Mouse (Mus musculus) testis, postnatal 10 days (tissue): ENCODE data around the gene Aacs.
"Not testable (repeated sequence)": the region's sequence is repeated elsewhere in the genome, so short reads cannot be mapped to it uniquely, and the experiment has no call there.

Source experiments
- DNase-seq: peaks from one replicate; pipeline ENCODE4 v3.0.0; 2021; ENCODE audit warnings: low spot score

Gene Aacs

DNA sequence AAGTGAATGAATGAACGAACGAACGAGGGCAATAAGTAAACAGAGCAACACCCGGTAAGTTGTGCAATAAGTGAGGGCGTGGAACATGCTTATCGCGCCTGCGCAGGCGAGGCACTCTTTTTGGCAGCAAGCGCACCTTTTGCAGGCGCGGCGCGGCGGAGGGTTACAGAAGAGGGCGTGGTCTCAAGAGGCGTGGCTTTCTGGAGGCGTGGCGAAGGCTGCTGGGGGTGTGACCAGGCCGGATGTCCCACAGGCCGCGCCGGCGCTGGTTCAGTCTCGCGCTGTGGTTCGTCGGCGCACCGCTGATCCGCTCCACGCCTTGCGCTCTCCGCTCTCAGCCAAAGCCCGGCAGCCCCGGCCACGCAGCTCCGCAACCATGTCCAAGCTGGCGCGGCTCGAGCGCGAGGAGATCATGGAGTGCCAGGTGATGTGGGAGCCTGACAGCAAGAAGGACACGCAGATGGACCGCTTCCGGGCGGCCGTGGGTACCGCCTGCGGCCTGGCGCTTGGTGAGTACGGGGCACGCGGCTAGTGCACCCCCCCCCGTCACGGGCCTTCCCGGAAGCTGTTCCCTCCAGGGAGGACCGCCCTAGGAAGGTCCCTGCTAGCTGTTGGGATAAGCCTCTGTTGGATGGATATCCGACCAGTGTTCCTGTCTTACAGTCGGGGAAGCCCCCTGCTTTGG lies at the start of gene Aacs:
Gene Aacs, plus strand, starts transcription at position 214 of the 685 bp plus-strand sequence.
- DNase-seq, result peak; percentile 99

DNA sequence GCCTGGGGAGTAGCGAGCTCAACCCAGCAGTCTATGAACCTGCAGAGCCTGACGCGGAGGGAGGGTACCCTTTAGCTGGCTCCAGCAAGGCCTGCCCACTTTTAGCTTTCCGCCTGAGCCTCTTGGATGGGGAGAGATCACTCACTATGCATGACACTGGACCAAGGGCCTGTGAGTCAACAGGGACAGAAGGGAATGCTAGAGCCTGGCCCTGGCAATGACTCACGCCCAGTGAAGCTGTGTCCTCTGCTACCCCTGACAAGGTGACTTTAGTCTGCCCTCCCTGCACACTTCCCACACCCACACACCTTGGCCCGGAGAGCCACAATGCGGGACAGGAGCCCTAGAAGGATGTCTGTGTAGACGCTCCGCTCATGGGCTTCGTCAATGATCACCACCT lies 49.3 kb upstream of the Aacs start:
- no peak for DNase-seq

DNA sequence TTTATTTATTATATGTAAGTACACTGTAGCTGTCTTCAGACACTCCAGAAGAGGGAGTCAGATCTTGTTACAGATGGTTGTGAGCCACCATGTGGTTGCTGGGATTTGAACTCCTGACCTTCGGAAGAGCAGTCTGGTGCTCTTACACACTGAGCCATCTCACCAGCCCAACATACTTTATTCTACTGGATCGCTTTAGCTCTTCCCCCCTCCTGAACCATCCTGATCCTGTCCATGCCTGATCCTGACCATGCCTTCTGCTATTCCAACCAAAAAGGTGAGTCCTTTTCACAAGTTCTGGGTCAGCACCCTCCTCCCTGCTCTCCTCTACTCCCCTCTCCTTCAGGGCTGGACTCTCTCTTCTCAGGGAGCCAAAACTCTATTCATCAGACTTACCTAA lies 43.3 kb upstream of the Aacs start:
- DNase-seq, result not testable (repeated sequence)

DNA sequence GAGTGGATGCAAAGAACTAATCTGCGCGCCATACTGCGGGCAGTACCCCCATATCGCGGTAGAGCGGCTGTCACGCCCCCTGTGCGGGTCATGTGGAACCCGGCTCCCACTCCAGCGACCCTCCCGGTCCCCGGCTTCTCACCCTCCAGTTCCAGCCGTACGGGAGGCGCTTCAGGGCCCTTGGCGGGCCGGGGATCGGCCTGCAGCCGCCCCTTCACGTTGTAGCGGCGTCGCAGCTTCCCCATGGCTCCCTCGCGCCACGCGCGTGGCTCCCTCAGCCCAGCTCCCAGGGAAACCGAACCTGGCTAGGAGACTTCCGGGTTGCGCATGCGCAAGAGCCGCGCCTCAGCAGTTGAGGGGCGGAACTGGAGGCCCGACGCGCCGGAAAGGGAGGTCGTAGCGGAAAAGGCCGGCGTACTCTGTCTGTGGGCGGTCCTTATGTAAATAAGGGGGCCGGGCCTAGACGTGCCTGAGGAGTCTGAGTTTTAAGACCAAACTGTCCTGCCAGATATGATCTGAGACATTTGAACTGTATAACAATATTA lies 41.7 kb upstream of the Aacs start, which contains the start of gene Dhx37:
Gene Dhx37, minus strand, starts transcription at position 329 of the 545 bp plus-strand sequence.
- DNase-seq, result peak; percentile 95

DNA sequence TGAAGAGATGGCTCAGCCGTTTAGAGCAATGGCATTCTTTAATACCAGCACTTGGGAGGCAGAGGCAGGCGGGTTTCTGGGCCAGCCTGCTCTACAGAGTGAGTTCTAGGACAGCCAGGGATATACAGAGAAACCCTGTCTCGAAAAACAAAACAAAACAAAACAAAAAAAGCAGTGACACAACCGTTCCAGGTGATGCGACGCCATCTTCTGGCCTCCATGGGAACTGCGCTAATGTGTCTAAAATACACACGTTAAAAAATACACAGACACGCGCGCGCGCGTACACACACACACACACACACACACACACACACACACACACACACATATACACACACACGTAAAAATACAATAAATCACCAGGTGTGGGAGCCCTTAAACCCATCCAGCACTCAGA lies 41.3 kb upstream of the Aacs start:
- DNase-seq, result not testable (repeated sequence)

- no peak for DNase-seq
Observed at GRCm38 (mm10) chr5:125440583-125441233, 34.9 kb upstream of the Aacs start.

DNA sequence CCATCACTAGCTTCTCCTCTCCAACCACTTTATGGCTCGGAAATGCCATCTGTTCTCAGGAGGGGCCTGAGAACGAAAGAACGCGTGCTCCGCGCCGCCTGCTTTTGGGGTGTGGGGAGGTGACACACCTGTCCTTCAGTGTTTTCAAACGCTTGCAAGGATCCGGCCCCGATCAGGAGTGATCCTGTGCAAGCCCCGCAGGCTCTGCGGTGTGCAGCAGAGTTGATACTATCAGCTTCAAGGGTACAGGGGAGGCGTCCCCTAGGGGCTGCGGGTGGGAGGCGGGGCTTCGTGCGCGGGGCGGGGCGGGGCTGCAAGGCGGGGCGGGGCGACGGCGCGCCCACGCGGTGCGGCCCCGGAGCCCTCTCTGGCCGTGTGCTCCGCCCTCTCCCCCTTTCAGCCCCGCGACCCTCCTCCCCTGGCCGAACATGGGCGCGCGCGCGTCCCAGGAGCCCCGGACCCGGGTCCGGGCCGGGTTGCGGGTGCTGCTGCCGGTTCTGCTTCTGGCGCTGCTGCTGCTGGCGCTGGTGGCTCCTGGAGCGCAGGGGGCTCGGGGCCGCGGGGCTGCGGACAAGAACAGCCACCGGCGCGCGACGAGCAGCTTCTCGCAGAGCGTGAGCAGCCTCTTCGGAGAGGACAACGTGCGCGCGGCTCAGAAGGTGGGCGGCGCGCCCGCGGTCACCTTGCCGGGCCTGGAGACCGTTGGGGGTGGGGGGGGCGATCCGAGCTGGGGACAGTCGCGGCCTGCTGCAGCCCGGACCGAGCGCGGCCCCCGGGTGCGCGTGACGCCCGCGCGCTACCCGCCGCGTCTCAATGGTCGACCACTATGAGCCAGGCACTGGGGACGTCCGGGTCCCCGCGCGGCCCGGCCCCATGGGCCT lies 34.1 kb upstream of the Aacs start, which contains the start of gene Bri3bp:
Gene Bri3bp, plus strand, starts transcription at position 335 of the 881 bp plus-strand sequence.
- peak; percentile 72 for DNase-seq

- no peak for DNase-seq
Observed at GRCm38 (mm10) chr5:125442136-125442995, 33.2 kb upstream of the Aacs start.

GRCm38 (mm10) chr5:125443335-125443734 lies 32.3 kb upstream of the Aacs start:
- no peak for DNase-seq

- DNase-seq, result no peak
Observed at GRCm38 (mm10) chr5:125443915-125444314, 31.7 kb upstream of the Aacs start.

DNA sequence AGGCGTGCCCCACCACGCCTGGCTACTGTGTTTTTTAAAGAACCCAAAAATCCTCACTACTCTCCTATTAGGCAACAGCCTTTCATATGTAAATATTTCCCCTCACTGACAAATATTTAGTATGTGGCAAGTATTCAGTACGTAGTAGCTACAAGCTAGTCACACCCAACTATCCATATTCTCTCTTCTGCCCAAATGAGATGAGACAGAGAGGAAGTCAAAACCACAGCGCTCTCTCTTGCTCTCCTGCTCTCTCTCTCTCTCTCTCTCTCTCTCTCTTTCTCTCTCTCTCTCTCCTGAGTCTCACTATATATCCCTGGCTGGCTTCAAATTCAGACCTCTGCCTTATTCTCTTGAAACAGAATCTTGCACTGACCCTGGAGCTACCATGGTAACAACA lies 31.1 kb upstream of the Aacs start:
- DNase-seq, result no peak

DNA sequence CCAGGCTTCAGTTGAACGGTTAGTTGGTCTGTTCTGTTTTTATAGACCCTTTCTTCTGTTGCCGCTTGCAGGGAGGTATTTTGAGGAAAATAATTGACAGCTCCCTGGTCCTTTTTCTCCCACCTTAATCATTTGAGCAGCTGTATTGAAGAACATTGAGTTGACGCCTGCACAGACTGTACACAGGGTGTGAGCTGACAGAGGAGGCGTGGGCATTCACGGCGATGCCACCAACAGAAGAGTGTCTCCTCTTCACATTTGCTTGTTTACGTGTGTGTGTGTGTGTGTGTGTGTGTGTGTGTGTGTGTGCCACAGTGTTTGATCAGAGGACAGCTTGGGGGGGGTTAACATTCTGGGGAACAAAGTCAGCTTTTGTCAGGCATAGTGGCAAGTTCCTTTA lies 29.3 kb upstream of the Aacs start:
- DNase-seq, result no peak

DNA sequence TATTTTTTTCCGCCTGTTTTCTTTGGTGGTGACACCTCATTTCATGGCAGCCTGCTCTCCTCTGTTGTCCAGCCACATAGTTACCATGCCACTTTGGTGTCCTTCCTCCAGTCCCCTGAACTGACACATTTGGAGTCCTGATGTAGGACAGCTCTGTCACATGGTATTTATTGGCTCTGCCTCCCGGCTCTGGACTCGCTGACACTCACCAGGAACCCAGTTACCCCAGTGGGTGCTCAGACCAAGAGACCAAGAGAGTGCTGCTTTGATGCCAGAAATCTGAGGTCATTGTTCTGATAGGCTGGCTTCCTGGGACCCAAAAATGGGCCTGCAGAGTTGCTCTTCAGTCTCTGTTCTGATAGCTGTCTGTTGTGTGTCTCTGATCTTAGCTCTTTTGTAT lies 27.6 kb upstream of the Aacs start:
- DNase-seq, result no peak

DNA sequence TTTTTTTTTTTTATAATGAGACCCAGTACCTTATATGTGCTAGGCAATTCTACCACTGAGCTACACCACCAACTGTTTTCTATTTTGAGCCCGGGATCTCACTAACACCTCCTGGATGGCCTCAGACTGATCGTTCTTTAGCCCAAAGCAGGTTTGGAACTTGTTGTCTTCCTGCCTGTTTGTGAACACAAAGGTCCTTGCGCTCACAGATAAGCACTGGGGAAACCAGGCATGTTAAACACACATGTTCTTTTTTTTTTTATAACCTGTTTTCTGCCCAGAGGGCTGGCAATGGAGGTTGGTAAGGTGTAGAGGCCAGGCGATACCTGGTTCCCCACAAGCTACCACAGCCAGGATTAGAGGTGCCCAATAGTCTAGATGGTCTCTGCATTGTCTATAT lies 27.0 kb upstream of the Aacs start:
- DNase-seq, result no peak

DNA sequence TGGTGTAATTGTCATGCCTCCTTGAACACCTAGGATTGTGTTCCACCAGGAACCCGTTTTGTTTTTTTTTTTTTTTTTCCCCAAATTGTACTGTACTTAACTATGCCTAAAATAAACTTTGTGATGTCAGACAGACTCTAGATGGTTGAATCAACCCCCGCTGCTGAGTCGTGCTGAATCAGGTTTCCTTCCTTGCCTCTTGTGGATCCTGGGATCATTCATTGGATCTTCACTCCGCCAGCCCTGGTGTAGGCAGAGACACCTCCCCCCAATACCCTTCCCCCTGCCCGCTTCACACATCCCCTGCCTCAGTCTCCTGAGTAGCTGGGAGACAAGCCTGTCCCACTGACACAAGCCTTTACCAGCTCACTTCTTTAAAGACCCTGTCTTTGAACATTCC lies 26.3 kb upstream of the Aacs start:
- no peak for DNase-seq

GRCm38 (mm10) chr5:125452573-125452972 lies 23.0 kb upstream of the Aacs start:
- no peak for DNase-seq

DNA sequence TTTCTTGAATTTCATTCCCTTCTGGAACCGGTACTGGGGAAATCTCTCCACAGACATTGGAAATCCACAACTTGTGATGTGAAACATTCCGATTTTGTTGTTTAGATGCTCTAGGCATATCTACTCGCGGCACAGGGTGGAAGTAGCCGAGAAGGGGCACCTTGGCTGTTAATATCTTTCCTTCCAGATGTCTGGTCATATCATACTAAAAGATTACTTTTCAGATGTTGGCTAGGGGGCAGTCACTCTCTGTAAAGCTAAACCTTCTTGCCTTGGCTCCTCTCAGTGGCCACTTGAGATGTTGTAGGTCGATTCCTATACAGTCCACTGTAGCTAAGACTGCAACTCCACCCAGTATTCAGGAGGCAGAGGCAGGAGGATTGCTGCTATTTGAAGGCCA lies 19.5 kb upstream of the Aacs start:
- no peak for DNase-seq

- no peak for DNase-seq
Observed at GRCm38 (mm10) chr5:125457538-125457937, 18.1 kb upstream of the Aacs start.

GRCm38 (mm10) chr5:125460574-125460973 lies 15.0 kb upstream of the Aacs start:
- DNase-seq, result no peak

GRCm38 (mm10) chr5:125461868-125462445 lies 13.7 kb upstream of the Aacs start:
- peak; percentile 64 for DNase-seq

DNA sequence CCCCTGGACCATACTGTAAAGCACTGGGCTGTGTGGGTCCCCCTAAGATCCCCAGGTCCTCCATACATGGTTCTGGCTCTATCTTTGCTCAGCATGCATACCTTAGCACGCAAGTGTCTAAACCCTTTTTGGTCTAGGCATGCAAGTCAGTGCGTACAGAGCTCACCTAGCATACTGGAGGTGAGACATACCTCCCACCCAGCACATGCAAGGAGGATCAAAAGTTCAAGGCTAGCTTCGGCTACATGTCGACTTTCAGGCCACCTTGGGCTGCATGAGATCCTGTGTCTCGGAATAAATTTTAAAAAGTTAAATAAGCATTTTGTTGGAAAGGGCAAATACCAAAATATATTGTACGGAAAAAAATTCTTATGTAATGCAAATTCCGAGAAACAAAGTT lies 10.4 kb upstream of the Aacs start:
- DNase-seq, result no peak
